Mouse (Mus musculus) left cerebral cortex, adult 11 months (tissue): Measurements from ENCODE around the gene Ap1s2.

Experiments used
- DNase-seq: peaks from one replicate; pipeline ENCODE4 v3.0.0; 2022; ENCODE audit warnings: low spot score

Ap1s2 gene

GRCm38 (mm10) chrX:163981092-163981491 lies 72.3 kb downstream of the Ap1s2 start:
- DNase-seq, result no peak

GRCm38 (mm10) chrX:163981500-163981899 lies 72.7 kb downstream of the Ap1s2 start:
- no peak for DNase-seq

GRCm38 (mm10) chrX:163982129-163982528 lies 73.3 kb downstream of the Ap1s2 start:
- DNase-seq, result no peak
